Mouse (Mus musculus): Measurements from ENCODE around the gene Nudt2.

Nudt2 gene

GRCm38 (mm10) chr4:41520641-41521040, 55.7 kb downstream of the Nudt2 start:
- DNase-seq (ENCODE audit: low read depth, low spot score): no peak

GRCm38 (mm10) chr4:41522136-41522535, 57.2 kb downstream of the Nudt2 start:
- DNase-seq (ENCODE audit: low read depth, low spot score): no peak

DNA sequence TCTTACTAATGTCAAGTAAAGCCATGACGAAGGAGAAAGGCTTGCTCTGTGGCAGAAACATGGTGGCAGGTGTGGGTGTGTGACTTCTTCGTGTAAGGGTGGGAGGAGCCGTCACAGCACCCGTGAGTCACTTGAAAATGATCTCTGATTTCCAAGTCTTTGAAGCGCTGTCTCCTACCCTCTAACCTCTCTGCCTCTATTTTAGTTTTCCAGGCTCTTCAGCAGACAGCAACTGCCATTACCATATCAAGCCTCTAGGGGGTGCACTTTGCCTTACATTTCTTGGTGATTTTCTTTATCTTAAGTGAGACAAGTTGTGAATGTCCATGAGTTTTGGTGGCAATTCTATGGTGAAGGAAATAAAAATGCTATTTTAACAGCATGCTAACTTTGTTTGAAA, 57.8 kb downstream of the Nudt2 start:
- DNase-seq (ENCODE audit: low read depth, low spot score): peak; percentile 45

DNA sequence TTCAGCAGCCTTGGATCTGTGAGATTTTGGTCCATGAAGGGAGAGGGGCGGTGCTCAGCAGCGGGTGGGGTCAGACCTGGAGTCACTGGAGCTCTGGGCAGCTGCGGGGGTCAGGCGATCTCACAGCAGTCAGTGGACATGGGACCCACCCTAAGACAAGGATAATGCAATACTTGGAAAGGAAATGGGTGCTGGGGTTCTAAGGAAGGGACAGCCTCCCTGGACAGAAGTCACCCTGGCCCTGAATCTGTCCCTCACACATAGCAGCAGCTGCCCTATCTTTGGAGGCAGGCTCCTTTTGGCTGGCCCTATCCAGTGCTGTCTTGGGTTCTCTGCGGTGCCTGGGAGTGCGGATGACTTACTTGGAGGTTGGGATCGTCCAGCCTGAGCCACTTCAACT, 58.9 kb downstream of the Nudt2 start:
- no peak for DNase-seq (ENCODE audit: low read depth, low spot score)

GRCm38 (mm10) chr4:41524829-41525228, 59.9 kb downstream of the Nudt2 start:
- no peak for DNase-seq (ENCODE audit: low read depth, low spot score)

DNA sequence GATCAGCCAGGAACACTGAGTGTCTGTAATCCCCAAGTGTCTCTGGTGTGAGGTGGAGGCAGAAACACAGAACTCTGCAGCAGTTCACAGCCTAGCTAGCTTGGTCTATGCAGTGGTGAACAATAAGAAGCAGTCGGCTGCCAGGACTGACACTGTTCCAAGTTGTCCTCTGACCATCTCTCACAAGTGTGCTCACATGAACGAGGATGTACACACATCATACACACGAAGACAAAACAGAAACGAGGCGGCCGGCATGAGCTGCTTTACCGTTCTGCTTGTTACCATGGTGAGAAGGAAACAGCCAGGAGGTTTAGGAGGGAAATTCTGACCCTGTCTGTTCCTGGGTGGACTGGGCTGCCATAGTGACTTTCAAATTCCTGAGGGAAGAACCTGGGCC, 61.6 kb downstream of the Nudt2 start:
- DNase-seq (ENCODE audit: low read depth, low spot score): no peak

DNA sequence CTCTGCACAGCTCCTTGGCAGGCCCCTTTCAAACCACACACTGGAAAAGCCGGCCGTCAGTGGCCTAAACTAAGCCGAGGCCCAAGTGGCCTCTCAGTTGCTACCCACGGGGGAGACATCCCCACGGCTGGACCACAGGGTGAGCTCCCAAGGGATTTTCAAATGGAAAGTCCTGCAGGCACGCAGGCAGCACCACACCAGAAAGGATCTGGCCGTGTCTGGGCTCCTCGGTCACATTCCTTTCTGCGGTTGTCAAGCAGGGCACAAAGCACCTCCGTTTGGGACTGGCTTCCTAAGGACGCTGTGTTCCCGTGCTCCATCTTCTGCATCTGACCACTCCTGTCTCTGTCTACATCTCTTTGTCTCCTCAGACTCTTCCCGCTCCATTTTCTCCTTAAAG, 62.1 kb downstream of the Nudt2 start:
- no peak for DNase-seq (ENCODE audit: low read depth, low spot score)

DNA sequence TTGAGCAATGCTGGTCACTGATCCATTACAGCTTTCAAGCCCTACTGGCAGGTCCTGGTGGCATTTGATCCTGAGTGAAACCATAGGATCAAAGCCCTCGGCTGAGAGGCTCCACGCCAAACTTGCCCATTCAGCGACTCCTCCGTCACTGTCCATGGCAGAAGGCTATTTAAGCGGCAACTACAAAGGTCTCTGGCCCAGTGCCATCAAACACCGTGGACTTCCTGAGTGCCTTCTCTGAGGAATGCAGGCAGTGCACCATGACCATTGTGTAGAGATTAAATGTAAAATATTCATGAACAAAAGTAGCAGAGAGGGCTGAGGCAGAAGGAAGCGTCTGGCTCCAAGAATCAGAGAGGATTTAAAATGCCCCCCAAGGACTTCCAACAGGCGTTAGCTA, 63.0 kb downstream of the Nudt2 start:
- DNase-seq (ENCODE audit: low read depth, low spot score): no peak

Measured in A20 (cell line).